Mouse (Mus musculus) kidney, postnatal 0 days (tissue): Measurements from ENCODE around the gene Gpr162. TPM values are rescaled to one million over a fixed set of nuclear protein-coding genes. Genes with fewer than 3 reads are reported as not detected.

Experiments
- ATAC-seq: fragments of 200-750 bp; cut with Nextera tagmentation; replicated peaks from 2 replicates; pipeline ENCODE4 v1.8.0; 2017; ENCODE audit warnings: low read depth, moderate number of reproducible peaks, moderate TSS enrichment, moderate library complexity; ENCODE audit not compliant: low FRiP score
- DNase-seq: peaks from one replicate; pipeline ENCODE4 v3.0.0-alpha.2; 2016; ENCODE audit warnings: low spot score
- H3K27ac ChIP-seq: fragments of 300-500 bp; sonication (generic); 2 replicates; pipeline ENCODE4 v1.5.1; 2014; ENCODE audit warnings: mild to moderate bottlenecking
- H3K27me3 ChIP-seq: fragments of 300-500 bp; sonication (generic); 2 replicates; pipeline ENCODE4 v1.6.1; 2014; ENCODE audit warnings: low read length, mixed read lengths; ENCODE audit not compliant: insufficient read depth
- H3K36me3 ChIP-seq: fragments of 300-500 bp; sonication (generic); 2 replicates; pipeline ENCODE4 v1.6.1; 2014; ENCODE audit warnings: low read length, mixed read lengths; ENCODE audit not compliant: insufficient read depth
- H3K4me1 ChIP-seq: fragments of 300-500 bp; sonication (generic); replicated peaks from 2 replicates; pipeline ENCODE4 v1.6.1; 2014; ENCODE audit warnings: antibody characterized with exemption, low read length, mixed read lengths; ENCODE audit not compliant: insufficient read depth
- H3K4me2 ChIP-seq: fragments of 300-500 bp; sonication (generic); 2 replicates; pipeline ENCODE4 v1.6.1; 2014; ENCODE audit warnings: mild to moderate bottlenecking, low read length, moderate library complexity, mixed read lengths
- H3K4me3 ChIP-seq: fragments of 300-500 bp; sonication (generic); replicated peaks from 2 replicates; pipeline ENCODE4 v1.5.1; 2014; ENCODE audit warnings: low read depth, low read length
- H3K9ac ChIP-seq: fragments of 300-500 bp; sonication (generic); 2 replicates; pipeline ENCODE4 v1.6.1; 2014; ENCODE audit warnings: low read depth, low read length
- H3K9me3 ChIP-seq: fragments of 300-500 bp; sonication (generic); replicated peaks from 2 replicates; pipeline ENCODE4 v1.6.1; 2016; ENCODE audit warnings: low read length, inconsistent platforms, mixed read lengths
- CTCF ChIP-seq: IDR thresholded peaks from 2 replicates; pipeline ENCODE4 v1.5.1; 2016; ENCODE audit warnings: antibody characterized with exemption, low read depth, mild to moderate bottlenecking, moderate library complexity
- WGBS: fragments of 180-500 bp; shearing (Covaris S2); extraction: QIAGEN DNeasy Blood & Tissue Kit; methylation state at CpG from one replicate; pipeline ENCODE4 v1.1.7; 2014; 5-methylcytosine and 5-hydroxymethylcytosine counted together
- polyA plus RNA-seq: library from polyadenylated mRNA; unstranded; fragments of >200 nt; fragmentation: Nextera tagmentation; extraction: Ambion mirVana; gene quantifications from 2 replicates; pipeline ENCODE4 v1.2.1, GENCODE M21; 2015

The Gpr162 gene
- polyA plus RNA-seq, 1 experiment from 2014 or later: 2.2 TPM

DNA sequence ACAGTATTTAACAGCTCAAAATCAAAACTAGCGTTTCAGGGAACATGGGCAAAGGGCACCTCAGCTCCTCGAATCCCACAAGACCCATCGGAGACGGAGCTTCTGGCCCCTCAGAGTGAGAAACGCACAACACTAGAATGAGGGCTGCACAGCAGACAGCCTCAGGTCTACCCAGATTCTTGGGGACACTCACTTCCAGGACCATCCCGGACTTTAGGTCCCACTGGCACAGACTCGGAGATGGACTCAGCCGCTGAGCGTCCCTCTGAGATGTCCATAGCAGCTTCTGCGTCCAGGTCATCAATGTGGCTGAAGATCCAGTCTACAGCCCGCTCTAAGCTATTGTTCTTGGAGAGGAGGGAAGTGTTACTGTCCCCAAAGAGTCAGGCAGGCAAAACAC is 46.7 kb downstream of the Gpr162 start:
- Histone ChIP-seq H3K4me2 (no peak overlapping the region), H3K36me3 (peaks cover 49% of the 10 kb centered on the region), H3K27ac (no peak overlapping the region), H3K4me3 (no peak overlapping the region), H3K9ac (no peak overlapping the region), H3K27me3 (no peaks in the 10 kb centered on the region), H3K4me1 (peaks cover 13% of the 10 kb centered on the region; the same call in 1 of the 2 replicates), H3K9me3 (no peaks in the 10 kb centered on the region)
- ATAC-seq (no peak), DNase-seq (no peak)
- TF ChIP-seq CTCF: no peak
- 96% methylated on average over 11 of the region's 11 CpGs for WGBS

- no peak for DNase-seq
- no peak overlapping the region for H3K4me3 ChIP-seq
- no peaks in the 10 kb centered on the region for H3K9me3 ChIP-seq
- ATAC-seq: no peak
- H3K27ac ChIP-seq: no peak overlapping the region
- peaks cover 17% of the 10 kb centered on the region; the same call in 1 of the 2 replicates for H3K4me1 ChIP-seq
- H3K9ac ChIP-seq: no peak overlapping the region
- no peaks in the 10 kb centered on the region for H3K27me3 ChIP-seq
- peaks cover 49% of the 10 kb centered on the region for H3K36me3 ChIP-seq
- WGBS: 90% methylated on average over 4 of the region's 4 CpGs
- no peak overlapping the region for H3K4me2 ChIP-seq
- no peak for TF ChIP-seq CTCF
Observed at GRCm38 (mm10) chr6:124816611-124817010, 47.2 kb downstream of the Gpr162 start.

- TF ChIP-seq CTCF: no peak
- no peak for ATAC-seq
- H3K36me3 ChIP-seq: peaks cover 36% of the 10 kb centered on the region
- H3K4me2 ChIP-seq: peak overlapping the region; percentile 62
- peaks cover 19% of the 10 kb centered on the region; the same call in 1 of the 2 replicates for H3K4me1 ChIP-seq
- H3K9ac ChIP-seq: no peak overlapping the region
- 0 out of 2 replicates have a peak overlapping the region, but pooled peaks have one; percentile 8 for H3K27ac ChIP-seq
- DNase-seq: peak; percentile 66
- 61% methylated on average over 9 of the region's 9 CpGs for WGBS
- 0 out of 2 replicates have a peak overlapping the region, but pooled peaks have one; percentile 74 for H3K4me3 ChIP-seq
- H3K9me3 ChIP-seq: no peaks in the 10 kb centered on the region
- no peaks in the 10 kb centered on the region for H3K27me3 ChIP-seq
Observed at GRCm38 (mm10) chr6:124814858-124815774, 48.7 kb downstream of the Gpr162 start.

- Histone ChIP-seq H3K4me2 (peak overlapping the region; percentile 62), H3K36me3 (peaks cover 30% of the 10 kb centered on the region)
Observed at GRCm38 (mm10) chr6:124814448-124814847, 49.3 kb downstream of the Gpr162 start.

GRCm38 (mm10) chr6:124813933-124814332 is 49.9 kb downstream of the Gpr162 start, which contains the start of gene Tpi1:
Tpi1 (minus strand) TSS chr6:124814296.
- Histone ChIP-seq H3K27ac (peak within 1 kb of the TSS; percentile 86), H3K4me3 (peak within 1 kb of the TSS; percentile 74), H3K9ac (peak within 1 kb of the TSS; percentile 81), H3K36me3 (peaks cover 26% of the 10 kb centered on the region), H3K4me2 (peak within 1 kb of the TSS; percentile 62), H3K9me3 (no peaks in the 10 kb centered on the region), H3K4me1 (peaks cover 22% of the 10 kb centered on the region; the same call in 1 of the 2 replicates), H3K27me3 (no peaks in the 10 kb centered on the region)
- under 1% methylated on average over 22 of the region's 22 CpGs for WGBS
- 0 out of 2 replicates have a peak, but pooled peaks have one; percentile 2 for TF ChIP-seq CTCF
- DNase-seq (peak; percentile 98), ATAC-seq (peak; percentile 86)

More at GRCm38 (mm10) chr6:124814448-124814847, 49.3 kb downstream of the Gpr162 start:
- H3K9me3 ChIP-seq: no peaks in the 10 kb centered on the region
- 18% methylated on average over 8 of the region's 8 CpGs for WGBS
- peak overlapping the region; percentile 81; the same call in 1 of the 2 replicates for H3K9ac ChIP-seq
- H3K27ac ChIP-seq: peak overlapping the region; percentile 86
- peaks cover 22% of the 10 kb centered on the region; the same call in 1 of the 2 replicates for H3K4me1 ChIP-seq
- H3K27me3 ChIP-seq: no peaks in the 10 kb centered on the region
- no peak for TF ChIP-seq CTCF
- peak; percentile 40 for ATAC-seq
- H3K4me3 ChIP-seq: peak overlapping the region; percentile 74
- DNase-seq: peak; percentile 44

DNA sequence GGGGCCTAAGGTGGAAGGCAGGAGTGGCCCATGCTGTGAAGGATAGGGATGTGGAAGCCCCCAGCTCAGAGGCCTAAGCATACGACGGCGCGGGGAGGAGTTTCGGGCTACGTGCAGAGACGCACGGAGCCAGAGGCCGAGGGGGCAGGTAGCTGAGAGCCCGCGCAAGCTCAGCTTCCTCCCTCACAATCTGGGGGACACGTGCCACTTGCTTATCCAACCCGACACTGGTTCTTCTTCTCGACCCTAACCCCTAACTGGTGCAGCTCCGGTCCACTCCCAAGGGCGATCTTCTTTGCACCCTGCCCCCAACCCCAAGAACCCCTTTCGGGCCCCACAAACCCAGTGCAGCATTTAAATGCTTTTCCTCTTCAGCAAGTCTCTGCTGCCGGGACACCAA is 50.3 kb downstream of the Gpr162 start:
- peak overlapping the region; percentile 74 for H3K4me3 ChIP-seq
- H3K9me3 ChIP-seq: no peaks in the 10 kb centered on the region
- WGBS: under 1% methylated on average over 18 of the region's 18 CpGs
- DNase-seq (peak; percentile 75), ATAC-seq (peak; percentile 26; the same call in 1 of the 2 replicates)
- peak overlapping the region; percentile 62 for H3K4me2 ChIP-seq
- peak overlapping the region; percentile 81 for H3K9ac ChIP-seq
- H3K27ac ChIP-seq: peak overlapping the region; percentile 86
- no peaks in the 10 kb centered on the region for H3K27me3 ChIP-seq
- no peak for TF ChIP-seq CTCF
- H3K36me3 ChIP-seq: peaks cover 22% of the 10 kb centered on the region
- H3K4me1 ChIP-seq: peaks cover 22% of the 10 kb centered on the region; the same call in 1 of the 2 replicates
